Mouse (Mus musculus) ES-E14 (cell line): ENCODE data around the gene Pcbp3. TPM values are rescaled to one million over a fixed set of nuclear protein-coding genes. Genes with fewer than 3 reads are reported as not detected.

Experiments
- DNase-seq: peaks from one replicate; pipeline ENCODE4 v3.0.0-alpha.2; 2013; ENCODE audit warnings: low read depth, low spot score
- H3K27ac ChIP-seq: 2 replicates; pipeline ENCODE4 v1.5.1; 2012; ENCODE audit warnings: low read depth, mild to moderate bottlenecking, low read length, moderate library complexity, mixed read lengths; ENCODE audit not compliant: poor library complexity, insufficient read depth, severe bottlenecking
- H3K36me3 ChIP-seq: 2 replicates; pipeline ENCODE4 v1.6.1; 2012; ENCODE audit warnings: mild to moderate bottlenecking, low read length, moderate library complexity, mixed read lengths; ENCODE audit not compliant: control insufficient read depth, poor library complexity, insufficient read depth, severe bottlenecking
- H3K4me1 ChIP-seq, 2 experiments: fragments of 150-350 bp in 1 of 2; sonication (generic) in 1 of 2; 2 replicates each; pipeline ENCODE4 v1.6.1; 2012; ENCODE audit warnings: low read length in 2 of 2, mild to moderate bottlenecking in 1 of 2, mixed read lengths in 1 of 2; ENCODE audit not compliant: control insufficient read depth in 2 of 2, insufficient read depth in 2 of 2, poor library complexity in 1 of 2
- H3K4me3 ChIP-seq, 2 experiments: fragments of 150-350 bp in 1 of 2; sonication (generic) in 1 of 2; 2 replicates each; pipeline ENCODE4 v1.5.1; 2012; ENCODE audit warnings: low read length in 2 of 2, low read depth in 1 of 2, mild to moderate bottlenecking in 1 of 2, mixed read lengths in 1 of 2; ENCODE audit not compliant: insufficient read depth in 1 of 2, poor library complexity in 1 of 2, severe bottlenecking in 1 of 2
- H3K9ac ChIP-seq: 2 replicates; pipeline ENCODE4 v1.6.1; 2012; ENCODE audit warnings: low read depth, mild to moderate bottlenecking, low read length, mixed read lengths; ENCODE audit not compliant: poor library complexity, insufficient read depth, severe bottlenecking
- H3K9me3 ChIP-seq: fragments of 150-350 bp; sonication (generic); 2 replicates; pipeline ENCODE4 v1.6.1; 2012; ENCODE audit warnings: low read depth, mild to moderate bottlenecking, low read length; ENCODE audit not compliant: control insufficient read depth, insufficient read depth
- CHD2 ChIP-seq: IDR thresholded peaks from 2 replicates; pipeline ENCODE4 v1.6.1; 2014; ENCODE audit warnings: mild to moderate bottlenecking, low read depth, low read length, inconsistent platforms
- HCFC1 ChIP-seq: IDR thresholded peaks from 2 replicates; pipeline ENCODE4 v1.6.1; 2012; ENCODE audit warnings: low read length, inconsistent platforms, borderline replicate concordance; ENCODE audit not compliant: insufficient read depth
- MAFK ChIP-seq: IDR thresholded peaks from 2 replicates; pipeline ENCODE4 v1.6.1; 2014; ENCODE audit warnings: mild to moderate bottlenecking, low read depth, low read length, inconsistent platforms; ENCODE audit not compliant: insufficient read depth
- ZC3H11A ChIP-seq: IDR thresholded peaks from 2 replicates; pipeline ENCODE4 v1.6.1; 2012; ENCODE audit warnings: low read depth, mild to moderate bottlenecking, inconsistent platforms, low read length, borderline replicate concordance
- ZNF384 ChIP-seq: IDR thresholded peaks from 2 replicates; pipeline ENCODE4 v1.6.1; 2012; ENCODE audit warnings: low read depth, low read length, inconsistent platforms
- in situ Hi-C, 2 experiments: fragments of 600-800 bp; cut with MboI; formaldehyde crosslinking; loops; one replicate each; pipeline ENCODE4 v1.15.1; 2025; ENCODE audit warnings: low sequenced_read_pairs in 2 of 2, inconsistent platforms in 1 of 2; ENCODE audit not compliant: unreplicated experiment in 2 of 2
- total RNA-seq: library from RNA; depleted of rRNA; stranded (reverse); fragments of 300-350 nt; gene quantifications from 2 replicates; pipeline ENCODE4 v1.2.3, GENCODE M21; 2012

The Pcbp3 gene
- total RNA-seq, 1 experiment: 7.9 TPM

DNA sequence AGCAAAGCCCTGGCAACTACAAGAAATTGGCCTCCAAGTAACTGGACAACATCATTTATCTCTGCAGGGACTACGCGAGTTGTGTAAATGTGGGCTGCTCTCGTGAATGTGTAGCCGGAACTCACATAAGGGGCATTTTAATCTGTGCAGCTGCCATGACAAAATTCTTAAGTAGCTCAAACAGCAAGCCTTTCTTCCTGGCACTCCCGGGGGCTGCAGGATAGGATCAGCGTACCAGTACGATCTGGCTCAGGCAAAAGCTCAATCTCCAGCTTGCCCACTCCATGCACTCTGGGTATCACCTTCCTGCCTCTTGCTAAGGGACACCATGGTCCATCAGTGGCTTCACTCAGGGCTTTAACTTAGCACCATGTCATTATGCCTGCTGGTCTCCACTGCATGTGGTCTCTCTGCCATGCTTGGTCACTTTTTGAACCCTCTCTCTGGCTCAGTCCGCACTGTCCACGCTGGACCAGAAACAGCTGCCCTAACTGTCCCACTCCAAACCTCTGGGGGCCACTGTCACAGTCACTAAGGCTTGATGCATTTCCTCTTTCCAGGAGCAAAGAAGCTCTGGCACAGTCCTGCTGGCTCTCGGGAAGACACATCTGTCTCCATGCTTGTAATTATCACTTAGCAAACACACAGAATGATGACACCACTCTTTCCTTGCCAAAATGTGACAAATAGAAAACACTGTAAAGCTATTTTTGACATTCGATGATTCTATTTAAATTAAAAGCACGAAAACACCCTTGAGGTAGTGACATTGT, 102.1 kb downstream of the Pcbp3 start:
- H3K27ac ChIP-seq: no peak overlapping the region
- in situ Hi-C loops: no loop called here
- no peak overlapping the region for H3K9ac ChIP-seq
- no peak for DNase-seq
- no peak overlapping the region for H3K4me3 ChIP-seq
- H3K9me3 ChIP-seq: no peaks in the 10 kb centered on the region
- H3K4me1 ChIP-seq: no peaks in the 10 kb centered on the region
- TF ChIP-seq ZC3H11A (no peak), ZNF384 (no peak), CHD2 (no peak), MAFK (no peak), HCFC1 (no peak)
- no peaks in the 10 kb centered on the region for H3K36me3 ChIP-seq

DNA sequence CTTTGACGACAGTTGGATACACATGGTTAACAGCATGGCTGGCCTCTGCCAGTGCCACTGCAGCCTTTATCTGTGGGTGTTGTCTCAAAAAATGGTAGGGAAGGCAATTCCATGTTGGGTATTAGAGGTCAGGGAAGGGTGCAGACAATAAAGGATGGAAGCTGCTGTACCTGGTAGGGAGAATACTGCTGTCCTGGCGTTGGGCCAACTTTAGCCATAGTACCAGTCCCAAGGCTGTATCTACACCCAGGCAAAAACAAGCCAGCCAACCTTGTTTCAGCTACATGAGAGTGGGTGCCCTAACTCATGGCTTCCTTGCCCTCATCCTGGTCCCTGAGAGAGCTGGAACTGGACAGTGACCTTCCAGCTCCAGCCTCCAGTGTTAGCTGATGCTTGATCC, 103.8 kb downstream of the Pcbp3 start:
- H3K4me1 ChIP-seq: no peaks in the 10 kb centered on the region
- no peaks in the 10 kb centered on the region for H3K36me3 ChIP-seq
- no peak for DNase-seq
- no peak overlapping the region for H3K27ac ChIP-seq
- H3K9me3 ChIP-seq: no peaks in the 10 kb centered on the region
- no peak overlapping the region for H3K4me3 ChIP-seq
- no peak overlapping the region for H3K9ac ChIP-seq
- in situ Hi-C loops: no loop called here
- TF ChIP-seq ZC3H11A (no peak), MAFK (no peak), HCFC1 (no peak), CHD2 (no peak), ZNF384 (no peak)

DNA sequence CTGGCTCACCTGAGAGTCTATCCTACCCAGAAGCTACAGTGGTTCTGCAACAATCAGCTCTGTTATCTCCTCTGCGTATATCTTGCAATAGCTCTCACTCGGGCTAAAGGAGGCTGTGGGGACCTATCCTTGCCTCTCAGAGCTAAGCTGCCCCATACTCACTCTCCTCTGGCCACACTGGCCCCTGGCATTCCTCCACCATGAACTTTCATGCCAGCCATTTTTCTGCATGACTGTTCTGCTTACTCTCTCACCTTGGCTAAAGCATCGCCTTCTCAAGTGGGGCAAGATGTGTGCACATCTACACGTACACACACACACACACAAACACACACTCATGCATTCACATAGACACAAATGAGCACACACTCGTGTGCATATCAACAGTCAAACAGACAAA, 115.2 kb downstream of the Pcbp3 start:
- H3K4me3 ChIP-seq: no peak overlapping the region
- no peak overlapping the region for H3K9ac ChIP-seq
- TF ChIP-seq CHD2 (no peak), ZC3H11A (no peak), ZNF384 (no peak), MAFK (no peak), HCFC1 (no peak)
- H3K36me3 ChIP-seq: no peaks in the 10 kb centered on the region
- H3K27ac ChIP-seq: no peak overlapping the region
- DNase-seq: no peak
- in situ Hi-C loops: no loop called here
- H3K9me3 ChIP-seq: no peaks in the 10 kb centered on the region
- H3K4me1 ChIP-seq: no peaks in the 10 kb centered on the region

GRCm38 (mm10) chr10:76844901-76845300, 116.8 kb downstream of the Pcbp3 start:
- Histone ChIP-seq H3K36me3 (no peaks in the 10 kb centered on the region), H3K9me3 (no peaks in the 10 kb centered on the region), H3K4me1 (no peaks in the 10 kb centered on the region), H3K27ac (no peak overlapping the region), H3K4me3 (no peak overlapping the region), H3K9ac (no peak overlapping the region)
- TF ChIP-seq HCFC1 (no peak), MAFK (no peak), ZC3H11A (no peak), ZNF384 (no peak), CHD2 (no peak)
- in situ Hi-C loops: no loop called here
- DNase-seq: no peak

GRCm38 (mm10) chr10:76844365-76844764, 117.3 kb downstream of the Pcbp3 start:
- TF ChIP-seq HCFC1 (no peak), MAFK (no peak), ZC3H11A (no peak), CHD2 (no peak), ZNF384 (no peak)
- Histone ChIP-seq H3K4me1 (no peaks in the 10 kb centered on the region), H3K4me3 (no peak overlapping the region), H3K27ac (no peak overlapping the region), H3K36me3 (no peaks in the 10 kb centered on the region), H3K9me3 (no peaks in the 10 kb centered on the region), H3K9ac (no peak overlapping the region)
- in situ Hi-C loops: no loop called here
- no peak for DNase-seq
